Mouse (Mus musculus): ENCODE data around the gene Eno1.

GRCm38 (mm10) chr4:150238433-150239086, 2.0 kb downstream of the Eno1 start:
- TF ChIP-seq CTCF (IDR thresholded peaks at IDR 0.05; ENCODE audit: borderline replicate concordance, insufficient read depth, low read length) = no peak
- TF ChIP-seq POLR2A (IDR thresholded peaks at IDR 0.05; ENCODE audit: low read depth, low read length) = no peak; the same call in 1 of the 2 replicates
